Mouse (Mus musculus) layer of hippocampus, postnatal 36 days (tissue): ENCODE results near the gene Acat3. TPM values are rescaled to one million over a fixed set of nuclear protein-coding genes. Genes with fewer than 3 reads are reported as not detected.
"Not testable (repeated sequence)": the region's sequence is repeated elsewhere in the genome, so short reads cannot be mapped to it uniquely, and the experiment has no call there.

Source experiments
- DNase-seq, 2 experiments: peaks; one replicate each; pipeline ENCODE4 v3.0.0; 2022
- total RNA-seq, 2 experiments: library from RNA; stranded (reverse); gene quantifications; 2 replicates each; pipeline ENCODE4 v1.2.3; 2021

The Acat3 gene
- total RNA-seq: 1 to 10 TPM; 3.8 to 5.1 TPM

DNA sequence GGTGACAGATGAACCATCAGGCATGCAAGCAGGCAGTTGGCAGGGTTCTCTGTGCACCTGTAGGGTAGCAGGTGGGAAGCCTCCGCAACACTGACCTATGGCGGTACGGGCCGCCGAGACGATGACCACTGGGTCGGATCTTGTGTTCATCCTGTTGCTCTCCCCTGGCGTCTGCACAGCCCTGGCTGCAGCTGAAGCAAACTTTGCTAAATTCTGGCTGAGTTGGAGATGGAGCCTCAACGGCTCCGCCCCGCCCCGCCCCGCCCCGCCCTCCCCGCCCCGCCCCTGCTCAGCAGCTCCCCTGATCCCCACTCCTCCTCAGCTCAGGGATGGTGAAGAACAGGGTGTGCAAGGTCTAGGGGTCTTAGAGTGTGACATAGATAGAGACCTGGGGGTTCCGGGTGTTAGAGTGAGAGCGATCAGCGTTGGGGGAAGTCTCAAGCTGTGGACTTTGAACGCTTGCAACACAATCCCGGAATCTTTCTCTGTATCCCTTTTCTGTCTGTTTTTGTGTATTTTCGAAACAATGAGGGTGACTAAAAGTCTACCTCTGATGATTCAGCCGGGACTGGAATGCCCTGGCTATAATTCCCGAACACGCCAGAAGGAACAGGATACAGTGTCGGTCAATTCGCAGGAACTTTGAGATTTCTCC, at the start of gene Acat3:
Acat3 (minus strand) TSS at position 450 of the 655 bp plus-strand sequence.
- no peak for DNase-seq

DNA sequence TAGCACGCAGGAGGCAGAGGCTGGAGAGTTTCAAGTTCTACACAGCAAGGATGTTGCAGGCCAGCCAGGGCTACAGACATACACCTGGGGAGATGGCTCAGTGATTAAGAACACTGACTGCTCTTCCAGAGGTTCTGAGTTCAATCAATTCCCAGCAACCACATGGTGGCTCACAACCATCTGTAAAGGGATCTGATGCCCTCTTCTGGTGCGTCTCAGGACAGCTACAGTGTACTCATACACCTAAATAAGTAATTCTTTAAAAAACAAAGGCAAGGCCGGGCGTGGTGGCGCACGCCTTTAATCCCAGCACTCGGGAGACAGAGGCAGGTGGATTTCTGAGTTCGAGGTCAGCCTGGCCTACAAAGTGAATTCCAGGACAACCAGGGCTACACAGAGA, 47.7 kb upstream of the Acat3 start:
- not testable (repeated sequence) for DNase-seq

- DNase-seq: no peak
These were observed 43.6 kb upstream of the Acat3 start for GRCm38 (mm10) chr17:12983988-12984387.

GRCm38 (mm10) chr17:12978546-12978945, 38.1 kb upstream of the Acat3 start:
- DNase-seq: no peak

GRCm38 (mm10) chr17:12973851-12974250, 33.5 kb upstream of the Acat3 start:
- no peak for DNase-seq

- no peak for DNase-seq
These were observed 26.8 kb upstream of the Acat3 start for GRCm38 (mm10) chr17:12967173-12967572.

- no peak for DNase-seq
These were observed 23.1 kb upstream of the Acat3 start for GRCm38 (mm10) chr17:12963476-12963875.

DNA sequence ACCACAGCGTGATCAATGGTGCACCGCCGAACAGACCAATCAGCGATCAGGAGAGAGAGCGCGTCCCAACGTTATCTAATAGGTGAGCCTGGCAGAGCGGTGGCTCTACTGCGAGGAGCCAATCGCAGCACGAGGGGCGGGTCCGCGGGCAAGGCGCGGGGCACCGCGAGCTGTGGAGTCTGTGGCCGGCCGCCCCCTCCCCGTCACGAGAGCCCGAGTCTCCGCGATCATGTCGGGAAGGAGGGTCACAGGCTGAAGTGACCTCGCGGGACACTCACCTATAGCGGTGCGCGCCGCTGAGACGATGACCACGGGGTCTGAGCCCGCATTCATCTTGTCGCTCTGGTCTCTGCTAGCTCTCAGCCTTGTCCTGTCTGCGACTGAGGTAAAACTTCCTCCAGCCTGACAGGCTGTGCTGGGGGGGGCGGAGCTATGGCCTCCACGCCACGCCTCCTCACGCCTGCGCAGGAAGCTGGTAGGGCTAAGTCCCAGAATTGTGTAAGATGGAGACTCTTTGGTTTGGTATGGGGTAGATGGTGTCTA, 20.0 kb upstream of the Acat3 start, which contains the start of gene Acat2:
Acat2 (minus strand) TSS at position 417 of the 543 bp plus-strand sequence.
- DNase-seq: peak; percentile 94

DNA sequence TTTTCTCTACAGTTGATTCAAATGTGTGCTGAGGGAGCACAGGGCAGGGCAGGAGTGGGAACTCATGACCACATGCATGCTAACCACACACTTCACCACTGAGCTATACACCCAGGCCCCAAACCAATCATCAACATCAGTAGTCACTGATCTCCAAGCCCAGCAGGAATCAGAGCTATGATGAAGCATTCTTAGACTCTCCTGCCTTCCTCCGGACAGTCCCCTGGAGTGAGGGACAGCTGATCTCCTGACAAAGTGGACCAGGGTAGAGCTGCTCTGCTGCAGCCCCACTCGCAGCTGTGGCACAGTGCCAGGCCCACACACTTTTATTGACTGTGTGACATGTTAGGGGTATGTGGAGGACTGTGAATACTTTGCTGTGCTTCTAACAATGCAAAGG, 19.0 kb upstream of the Acat3 start:
- not testable (repeated sequence) for DNase-seq

DNA sequence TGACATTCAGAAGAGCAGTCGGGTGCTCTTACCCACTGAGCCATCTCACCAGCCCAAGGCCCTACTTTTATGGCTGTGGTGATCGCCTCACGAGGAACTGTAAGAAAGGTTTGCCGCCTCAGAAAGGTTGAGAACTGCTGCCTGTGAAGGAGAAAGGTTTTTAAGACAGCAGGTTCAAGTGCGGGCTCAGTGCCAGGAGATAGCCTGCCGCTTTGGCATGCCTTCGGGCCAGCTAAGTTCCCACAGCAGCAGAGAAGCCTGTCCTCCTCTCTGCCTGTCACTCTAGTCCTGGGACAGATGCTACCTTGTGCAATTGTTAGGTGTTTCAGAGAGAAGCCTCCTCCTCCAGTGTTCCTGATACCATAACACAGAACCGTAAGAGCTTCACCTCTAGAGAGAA, 16.3 kb upstream of the Acat3 start:
- no peak for DNase-seq

DNA sequence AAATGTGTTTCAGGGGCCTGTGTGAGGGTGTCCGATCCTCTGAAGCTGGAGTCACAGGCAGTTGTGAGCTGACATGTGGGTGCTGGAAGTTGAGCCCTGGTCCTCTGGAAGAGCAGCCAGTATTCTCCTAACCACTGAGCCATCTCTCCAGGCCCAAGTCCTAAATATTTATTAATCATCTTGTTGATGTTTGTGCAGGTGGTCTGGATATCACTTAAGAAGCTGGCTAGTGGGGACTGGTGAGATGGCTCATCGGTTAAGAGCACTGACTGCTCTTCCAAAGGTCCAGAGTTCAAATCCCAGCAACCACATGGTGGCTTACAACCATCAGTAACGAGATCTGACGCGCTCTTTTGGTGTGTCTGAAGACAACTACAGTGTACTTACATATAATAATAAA, 9.3 kb upstream of the Acat3 start:
- DNase-seq: no peak

GRCm38 (mm10) chr17:12942459-12943162, 2.2 kb upstream of the Acat3 start:
- no peak for DNase-seq

DNA sequence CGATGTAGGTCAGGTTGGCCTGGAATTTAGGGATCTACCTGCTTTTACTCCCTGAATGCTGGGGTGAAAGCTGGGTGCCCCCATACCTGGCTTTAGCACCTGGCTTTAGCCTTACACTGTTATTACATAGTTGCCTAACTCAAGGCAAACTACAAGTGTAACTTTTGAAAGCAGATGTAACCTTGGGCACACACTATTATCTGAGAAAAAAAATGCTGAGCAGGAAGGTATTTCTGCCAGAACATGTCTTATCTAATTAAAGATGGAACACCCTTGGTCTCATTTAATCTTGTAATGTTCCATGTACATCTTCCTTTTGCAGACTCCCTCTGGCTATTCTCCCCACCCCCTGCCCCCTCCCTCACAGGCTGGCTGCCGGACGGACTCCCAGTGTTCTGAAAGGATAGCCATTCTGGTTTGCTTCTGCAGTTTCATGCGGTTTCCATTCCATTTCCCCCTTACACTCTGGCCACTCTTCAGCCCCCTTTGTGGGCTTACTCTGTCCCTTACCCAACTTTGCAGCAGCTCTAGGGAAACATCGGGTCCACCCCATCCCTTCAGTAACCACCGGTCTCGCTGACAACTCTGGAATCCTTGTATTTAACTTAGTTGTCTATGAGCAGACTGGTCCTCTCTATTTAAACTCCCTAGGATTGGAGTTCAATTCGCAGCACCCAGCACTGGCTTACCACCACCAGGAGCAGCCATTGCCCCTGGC, 1.3 kb upstream of the Acat3 start:
- no peak for DNase-seq

DNA sequence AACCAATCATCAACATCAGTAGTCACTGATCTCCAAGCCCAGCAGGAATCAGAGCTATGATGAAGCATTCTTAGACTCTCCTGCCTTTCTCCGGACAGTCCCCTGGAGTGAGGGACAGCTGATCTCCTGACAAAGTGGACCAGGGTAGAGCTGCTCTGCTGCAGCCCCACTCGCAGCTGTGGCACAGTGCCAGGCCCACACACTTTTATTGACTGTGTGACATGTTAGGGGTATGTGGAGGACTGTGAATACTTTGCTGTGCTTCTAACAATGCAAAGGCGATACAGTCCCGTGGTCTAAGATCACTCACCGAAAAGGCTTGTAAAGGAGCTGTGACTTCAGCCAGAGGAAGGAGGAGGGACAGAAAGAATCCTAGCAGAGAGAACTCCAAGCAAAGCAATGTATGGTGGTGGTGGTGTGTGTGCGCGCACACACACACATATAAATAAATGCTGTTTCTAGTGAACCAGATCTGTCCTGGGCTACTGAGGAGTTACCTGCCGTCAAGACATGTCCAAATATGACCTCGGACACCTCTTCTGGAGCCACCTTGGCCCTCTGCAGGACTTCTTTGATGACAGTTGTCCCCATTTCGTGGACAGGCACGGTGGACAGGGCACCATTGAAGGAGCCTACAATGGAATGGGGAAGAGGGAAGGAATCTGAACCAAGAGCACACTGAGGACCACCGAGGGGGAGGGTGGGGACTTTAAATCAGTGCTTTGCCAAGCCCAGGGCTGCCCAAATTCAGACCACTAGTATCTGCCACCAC, 837 bp downstream of the Acat3 start:
- not testable (repeated sequence) for DNase-seq

GRCm38 (mm10) chr17:12938077-12938476, 2.3 kb downstream of the Acat3 start:
- DNase-seq: no peak

DNA sequence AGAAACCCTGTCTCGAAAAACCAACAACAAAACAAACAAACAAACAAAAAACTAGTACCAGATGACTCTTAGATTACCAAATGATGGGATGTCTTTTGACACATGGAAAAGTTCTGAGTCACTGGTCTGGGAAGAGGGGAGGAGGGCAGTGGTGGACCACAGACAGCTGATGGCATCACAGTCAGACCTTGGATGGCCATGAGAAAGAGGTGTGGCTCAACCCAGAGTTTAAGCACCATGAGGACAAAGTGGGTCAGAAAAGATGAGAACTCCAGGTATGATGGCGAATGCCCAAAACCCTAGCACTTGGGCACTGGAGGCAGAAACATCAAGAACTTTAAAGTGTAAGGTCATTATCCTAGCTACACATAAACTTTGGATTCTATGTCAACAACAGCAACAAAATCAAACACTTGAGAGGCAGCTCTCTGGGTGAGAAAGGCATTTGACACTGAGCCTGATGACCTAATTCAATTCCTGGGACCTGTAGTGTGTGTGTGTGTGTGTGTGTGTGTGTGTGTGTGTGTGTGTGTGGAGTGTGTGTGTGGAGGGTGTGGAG, 2.9 kb downstream of the Acat3 start:
- no peak for DNase-seq

GRCm38 (mm10) chr17:12935719-12936118, 4.7 kb downstream of the Acat3 start:
- DNase-seq: no peak

DNA sequence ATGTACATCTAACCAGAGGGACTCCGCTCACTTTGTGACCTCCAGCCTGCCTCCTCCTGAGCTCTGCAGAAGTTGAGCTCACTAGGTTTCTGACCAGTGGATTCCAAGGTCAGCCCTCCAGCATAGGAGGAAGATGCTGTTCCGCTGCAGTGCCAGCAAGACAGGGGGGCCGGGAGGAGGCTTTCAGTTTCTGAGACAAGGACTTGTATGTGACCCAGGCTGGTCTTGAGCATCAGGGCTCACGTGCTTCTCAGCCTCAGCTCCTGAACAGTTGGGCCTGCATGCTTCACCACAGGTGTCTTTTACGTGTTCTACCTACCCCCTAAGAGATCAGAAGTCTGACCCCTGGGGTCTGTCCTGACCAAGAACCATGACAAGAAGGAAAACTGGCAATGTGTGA, 8.8 kb downstream of the Acat3 start:
- not testable (repeated sequence) for DNase-seq

GRCm38 (mm10) chr17:12925703-12926180, 14.7 kb downstream of the Acat3 start:
- no peak for DNase-seq

- no peak for DNase-seq
These were observed 15.4 kb downstream of the Acat3 start for GRCm38 (mm10) chr17:12925001-12925400.

- DNase-seq: no peak
These were observed 19.3 kb downstream of the Acat3 start for GRCm38 (mm10) chr17:12921073-12921472.
